Mouse (Mus musculus) hindbrain, embryonic 14.5 days (tissue): ENCODE data around the gene Pik3ap1. TPM values are rescaled to one million over a fixed set of nuclear protein-coding genes. Genes with fewer than 3 reads are reported as not detected.

Source experiments
- ATAC-seq: fragments of 200-750 bp; cut with Nextera tagmentation; 2 replicates; pipeline ENCODE4 v1.8.0; 2017; ENCODE audit warnings: moderate number of reproducible peaks, mild to moderate bottlenecking, moderate TSS enrichment, moderate library complexity; ENCODE audit not compliant: low FRiP score
- DNase-seq: peaks from one replicate; pipeline ENCODE4 v3.0.0-alpha.2; 2015; ENCODE audit warnings: low spot score
- H3K27ac ChIP-seq: fragments of 300-500 bp; sonication (generic); 2 replicates; pipeline ENCODE4 v1.5.1; 2014; ENCODE audit warnings: mild to moderate bottlenecking, moderate library complexity
- H3K27me3 ChIP-seq: fragments of 300-500 bp; sonication (generic); 2 replicates; pipeline ENCODE4 v1.6.1; 2014; ENCODE audit warnings: mild to moderate bottlenecking, low read length, mixed read lengths; ENCODE audit not compliant: control insufficient read depth, insufficient read depth
- H3K36me3 ChIP-seq: fragments of 300-500 bp; sonication (generic); replicated peaks from 2 replicates; pipeline ENCODE4 v1.6.1; 2014; ENCODE audit not compliant: control insufficient read depth, insufficient read depth
- H3K4me1 ChIP-seq: fragments of 300-500 bp; sonication (generic); replicated peaks from 2 replicates; pipeline ENCODE4 v1.6.1; 2014; ENCODE audit warnings: antibody characterized with exemption, low read length, mixed read lengths; ENCODE audit not compliant: control insufficient read depth, insufficient read depth
- H3K4me2 ChIP-seq: fragments of 300-500 bp; sonication (generic); replicated peaks from 2 replicates; pipeline ENCODE4 v1.6.1; 2014; ENCODE audit warnings: mild to moderate bottlenecking, moderate library complexity
- H3K4me3 ChIP-seq: fragments of 300-500 bp; sonication (generic); replicated peaks from 2 replicates; pipeline ENCODE4 v1.5.1; 2014; ENCODE audit warnings: mild to moderate bottlenecking, low read length
- H3K9ac ChIP-seq: fragments of 300-500 bp; sonication (generic); 2 replicates; pipeline ENCODE4 v1.6.1; 2014
- H3K9me3 ChIP-seq: fragments of 300-500 bp; sonication (generic); 2 replicates; pipeline ENCODE4 v1.6.1; 2016; ENCODE audit warnings: low read length; ENCODE audit not compliant: control insufficient read depth
- WGBS: fragments of 180-500 bp; shearing (Covaris S2); extraction: QIAGEN DNeasy Blood & Tissue Kit; methylation state at CpG from one replicate; pipeline ENCODE4 v1.1.7; 2014; 5-methylcytosine and 5-hydroxymethylcytosine counted together
- polyA plus RNA-seq: library from polyadenylated mRNA; unstranded; fragments of >200 nt; fragmentation: Nextera tagmentation; extraction: Ambion mirVana; gene quantifications from 2 replicates; pipeline ENCODE4 v1.2.1, GENCODE M21; 2014

The Pik3ap1 gene
- polyA plus RNA-seq, 1 experiment from 2014 or later, result 2.2 TPM

DNA sequence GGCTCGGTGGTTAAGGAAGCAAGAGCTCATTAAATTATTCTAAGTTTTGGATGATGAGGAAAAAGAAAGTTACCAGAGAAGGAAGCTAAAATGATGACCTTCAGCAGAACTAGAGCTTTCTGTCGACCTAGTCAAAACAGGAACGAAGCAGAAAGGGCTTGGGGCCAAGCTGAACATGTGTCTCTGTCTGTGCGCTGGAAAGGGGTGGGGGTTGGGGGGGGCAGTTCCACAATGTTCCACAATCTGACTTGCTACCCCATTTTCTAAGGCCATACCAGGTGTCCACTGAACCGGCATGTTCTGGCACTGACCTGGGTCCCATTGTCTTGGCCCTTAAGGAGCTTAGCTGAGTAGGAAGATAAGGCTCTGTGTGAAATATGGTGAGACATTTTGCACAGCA lies 43.2 kb downstream of the Pik3ap1 start:
- ATAC-seq, result no peak
- Histone ChIP-seq H3K9ac (no peak overlapping the region), H3K27ac (no peak overlapping the region), H3K4me1 (peaks cover 17% of the 10 kb centered on the region), H3K27me3 (no peaks in the 10 kb centered on the region), H3K36me3 (no peaks in the 10 kb centered on the region), H3K4me3 (no peak overlapping the region), H3K9me3 (no peaks in the 10 kb centered on the region), H3K4me2 (no peak overlapping the region)
- WGBS, result 83% methylated on average over 5 of the region's 5 CpGs
- DNase-seq, result no peak

DNA sequence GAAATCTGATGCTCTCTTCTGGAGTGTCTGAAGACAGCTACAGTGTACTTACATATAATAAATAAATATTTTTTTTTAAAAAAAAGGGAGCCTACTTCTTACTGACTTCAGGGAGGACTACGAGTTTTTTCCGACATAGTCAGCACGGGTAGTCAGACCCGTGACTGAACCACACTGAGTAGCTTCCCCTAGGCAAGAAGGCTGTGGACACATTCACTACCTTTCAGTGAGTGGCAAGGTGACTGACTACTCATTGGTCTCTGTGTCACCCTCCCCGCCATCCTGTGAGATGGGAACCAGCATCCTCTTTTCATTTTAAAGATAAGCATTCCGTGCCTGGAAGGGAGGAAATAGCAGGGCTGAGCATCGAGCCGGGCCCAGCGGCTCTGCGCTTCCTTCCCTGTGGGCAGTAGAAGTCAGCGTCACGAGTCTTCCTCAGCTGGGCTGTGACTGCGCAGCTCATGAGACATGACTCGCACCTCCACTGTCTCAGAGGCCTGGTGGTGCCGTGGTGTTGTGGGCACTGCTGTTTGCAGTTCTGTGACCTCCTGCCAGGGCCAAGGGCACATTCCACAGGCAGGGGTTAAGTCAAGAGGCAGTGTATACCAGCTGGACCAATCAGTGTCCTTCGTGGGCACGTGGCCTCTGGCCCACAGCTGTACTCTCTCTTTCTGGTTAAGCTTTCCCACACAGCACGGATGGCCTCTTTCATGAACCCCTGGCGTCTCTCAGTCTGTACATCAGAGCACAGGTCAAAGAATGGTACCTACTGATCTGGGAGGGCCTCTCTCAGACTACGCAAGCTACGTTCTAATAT lies 45.7 kb downstream of the Pik3ap1 start:
- ATAC-seq (no peak), DNase-seq (no peak)
- Histone ChIP-seq H3K4me3 (no peak overlapping the region), H3K27me3 (no peaks in the 10 kb centered on the region), H3K4me2 (no peak overlapping the region), H3K4me1 (0 out of 2 replicates have a peak, but pooled peaks cover under 1% of the 10 kb centered on the region), H3K9me3 (no peaks in the 10 kb centered on the region), H3K27ac (no peak overlapping the region), H3K36me3 (no peaks in the 10 kb centered on the region), H3K9ac (no peak overlapping the region)
- 80% methylated on average over 21 of the region's 21 CpGs for WGBS

DNA sequence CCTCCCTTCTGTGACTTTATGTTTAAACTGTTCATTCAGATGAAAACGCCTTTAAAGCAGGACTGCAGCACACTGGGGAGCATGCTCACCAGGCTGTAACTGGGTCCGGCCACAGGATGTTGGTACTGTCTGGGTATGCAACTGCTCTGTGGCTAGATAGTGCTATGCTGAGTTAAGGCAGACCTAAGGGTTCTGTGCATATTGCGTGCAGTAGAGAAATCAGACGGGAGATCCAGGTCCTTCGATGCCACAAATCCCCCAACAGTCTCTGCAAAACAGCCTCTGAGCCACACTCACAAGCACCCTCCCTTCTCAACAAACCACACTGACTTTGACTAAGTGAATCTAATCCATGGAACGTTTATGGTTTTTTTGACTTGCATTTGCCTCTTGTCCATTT lies 46.5 kb downstream of the Pik3ap1 start:
- WGBS, result 84% methylated on average over 6 of the region's 6 CpGs
- no peak for DNase-seq

DNA sequence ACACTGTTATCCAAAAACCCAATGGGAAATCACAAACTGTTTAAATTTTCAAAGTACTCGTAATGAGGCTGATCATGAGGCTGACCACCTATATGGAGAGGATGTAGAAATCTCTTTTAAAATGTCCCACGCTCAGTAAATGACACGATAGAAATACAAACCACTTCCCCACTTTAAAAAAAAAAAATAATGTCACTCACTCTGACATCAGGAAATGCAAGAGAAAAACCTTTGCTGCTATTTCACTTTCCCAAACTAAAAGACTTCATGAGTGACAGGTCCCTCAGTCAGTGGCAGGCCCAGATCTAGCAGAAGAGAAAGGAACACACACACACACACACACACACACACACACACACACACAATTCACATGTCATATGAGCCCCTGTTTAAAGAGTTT lies 49.2 kb downstream of the Pik3ap1 start:
- Histone ChIP-seq H3K27ac (no peak overlapping the region), H3K9ac (no peak overlapping the region), H3K4me1 (no peaks in the 10 kb centered on the region), H3K4me2 (no peak overlapping the region), H3K4me3 (no peak overlapping the region), H3K27me3 (no peaks in the 10 kb centered on the region), H3K36me3 (no peaks in the 10 kb centered on the region), H3K9me3 (no peaks in the 10 kb centered on the region)
- 90% methylated on average over 3 of the region's 3 CpGs for WGBS
- ATAC-seq (no peak), DNase-seq (no peak)

More for the DNA sequence above, 46.5 kb downstream of the Pik3ap1 start:
- Histone ChIP-seq H3K4me2 (no peak overlapping the region), H3K27me3 (no peaks in the 10 kb centered on the region), H3K4me1 (no peaks in the 10 kb centered on the region), H3K9ac (no peak overlapping the region), H3K4me3 (no peak overlapping the region), H3K9me3 (no peaks in the 10 kb centered on the region), H3K36me3 (no peaks in the 10 kb centered on the region), H3K27ac (no peak overlapping the region)
- no peak for ATAC-seq

DNA sequence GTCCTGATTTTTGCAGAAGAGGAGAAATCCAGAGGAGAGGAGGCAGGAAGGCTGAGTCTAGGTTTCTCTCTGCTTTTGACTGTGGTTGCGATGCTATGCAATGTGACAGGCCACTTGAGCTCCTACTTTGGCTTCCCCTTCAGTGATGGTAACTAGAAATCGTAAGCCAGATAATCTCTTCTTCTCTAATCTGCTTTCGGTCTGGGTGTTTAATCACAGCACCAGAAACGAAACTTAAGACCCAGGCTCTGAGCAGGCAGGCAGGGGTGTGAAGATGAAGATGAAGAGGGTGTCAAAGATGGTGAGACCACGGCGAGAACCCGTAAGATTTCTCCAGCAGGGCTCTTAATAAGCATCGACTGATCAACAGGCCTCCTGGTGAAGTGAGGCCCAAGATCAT lies 51.9 kb downstream of the Pik3ap1 start:
- 91% methylated on average over 8 of the region's 8 CpGs for WGBS
- no peak overlapping the region for H3K4me3 ChIP-seq
- H3K9me3 ChIP-seq, result peaks cover 4% of the 10 kb centered on the region; the same call in 1 of the 2 replicates
- ATAC-seq, result no peak
- H3K27me3 ChIP-seq, result no peaks in the 10 kb centered on the region
- no peak overlapping the region for H3K9ac ChIP-seq
- no peak overlapping the region for H3K27ac ChIP-seq
- DNase-seq, result no peak
- H3K36me3 ChIP-seq, result no peaks in the 10 kb centered on the region
- no peak overlapping the region for H3K4me2 ChIP-seq
- no peaks in the 10 kb centered on the region for H3K4me1 ChIP-seq

DNA sequence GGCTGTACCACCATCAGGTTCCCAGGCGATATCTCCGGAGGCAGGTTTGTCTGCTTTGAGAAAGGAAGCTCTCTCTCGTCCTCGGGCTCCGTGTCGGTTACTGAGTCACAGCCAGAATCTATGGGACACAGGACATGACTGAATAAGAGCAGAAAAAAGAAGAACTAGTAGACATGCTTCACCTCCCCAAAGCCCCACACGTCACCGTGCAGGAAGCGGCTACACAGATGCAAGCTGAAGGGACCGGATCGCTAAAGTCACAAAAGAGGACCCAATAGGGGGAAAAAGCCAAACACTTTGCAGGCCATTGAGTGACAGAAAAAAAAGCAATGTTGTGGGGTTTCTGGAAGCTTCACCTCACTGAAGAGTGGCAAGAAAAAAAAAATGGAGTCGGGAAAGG lies 52.7 kb downstream of the Pik3ap1 start:
- DNase-seq (no peak), ATAC-seq (no peak)
- Histone ChIP-seq H3K36me3 (no peaks in the 10 kb centered on the region), H3K9ac (no peak overlapping the region), H3K9me3 (peaks cover 4% of the 10 kb centered on the region; the same call in 1 of the 2 replicates), H3K4me1 (no peaks in the 10 kb centered on the region), H3K4me2 (no peak overlapping the region), H3K27ac (no peak overlapping the region), H3K27me3 (no peaks in the 10 kb centered on the region), H3K4me3 (no peak overlapping the region)
- 92% methylated on average over 12 of the region's 12 CpGs for WGBS

DNA sequence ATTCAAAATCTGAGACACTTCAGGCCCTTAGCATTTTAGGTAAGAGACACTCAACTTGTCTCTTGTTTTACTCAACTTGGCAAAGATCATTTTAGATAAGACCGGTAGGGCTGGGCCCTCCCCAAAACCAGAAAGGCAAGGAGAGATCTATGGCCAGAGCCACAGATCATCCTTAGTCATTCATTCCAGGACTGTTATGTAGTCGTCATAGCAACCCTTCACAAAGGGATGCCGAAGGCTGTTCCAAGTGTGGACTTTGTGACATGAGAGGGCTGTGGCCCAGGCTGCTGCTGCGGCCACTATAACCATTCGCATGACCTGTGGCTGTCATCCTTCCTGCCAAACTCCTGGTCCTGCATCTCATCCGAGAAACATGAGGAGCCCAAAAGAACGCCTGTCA lies 54.5 kb downstream of the Pik3ap1 start:
- Histone ChIP-seq H3K4me2 (no peak overlapping the region), H3K27ac (no peak overlapping the region), H3K9ac (no peak overlapping the region), H3K36me3 (no peaks in the 10 kb centered on the region), H3K4me1 (no peaks in the 10 kb centered on the region), H3K9me3 (peaks cover 4% of the 10 kb centered on the region; the same call in 1 of the 2 replicates), H3K27me3 (no peaks in the 10 kb centered on the region), H3K4me3 (no peak overlapping the region)
- ATAC-seq (no peak), DNase-seq (no peak)
- WGBS, result 45% methylated on average over 7 of the region's 7 CpGs

DNA sequence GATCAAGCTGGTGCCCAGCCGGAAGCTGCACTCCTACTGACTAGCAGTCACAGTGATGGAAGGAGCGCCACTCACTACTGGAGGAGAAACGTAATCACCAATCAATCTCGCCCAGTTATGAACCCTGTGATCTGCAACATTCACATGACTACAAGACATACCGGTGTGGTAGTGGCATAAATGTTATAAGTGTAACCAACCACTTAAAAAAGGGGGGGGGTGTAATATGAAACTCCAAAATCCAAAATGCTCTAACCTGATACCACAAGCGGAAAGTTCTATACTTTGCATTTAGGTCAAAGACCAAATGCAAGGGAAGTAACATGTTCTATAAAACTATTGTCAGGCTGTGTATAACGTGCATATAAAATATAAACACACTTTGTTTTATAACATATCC lies 54.9 kb downstream of the Pik3ap1 start:
- H3K27ac ChIP-seq, result no peak overlapping the region
- no peak for ATAC-seq
- H3K4me1 ChIP-seq, result no peaks in the 10 kb centered on the region
- no peak for DNase-seq
- no peak overlapping the region for H3K4me2 ChIP-seq
- no peak overlapping the region for H3K4me3 ChIP-seq
- H3K9me3 ChIP-seq, result peaks cover 4% of the 10 kb centered on the region; the same call in 1 of the 2 replicates
- WGBS, result 96% methylated on average over 7 of the region's 7 CpGs
- no peaks in the 10 kb centered on the region for H3K36me3 ChIP-seq
- no peak overlapping the region for H3K9ac ChIP-seq
- H3K27me3 ChIP-seq, result no peaks in the 10 kb centered on the region

DNA sequence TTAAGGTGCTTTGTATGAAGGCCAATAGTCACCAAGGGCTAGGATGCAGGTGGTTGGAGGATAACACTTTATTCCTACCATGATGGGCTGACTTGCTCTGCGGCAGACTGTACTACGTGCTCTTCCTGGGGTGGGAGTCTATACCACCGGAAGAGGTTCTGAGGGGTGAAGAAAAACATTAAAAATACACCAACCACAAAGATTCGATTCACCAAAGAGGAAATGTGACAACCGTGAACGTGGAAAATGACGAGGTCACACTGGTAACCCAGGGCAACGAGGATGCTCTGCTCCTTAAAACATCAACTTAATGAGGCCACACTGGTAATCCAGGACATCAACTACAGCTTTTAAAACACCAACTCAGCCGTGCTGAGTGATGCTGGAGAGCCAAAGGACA lies 56.2 kb downstream of the Pik3ap1 start:
- Histone ChIP-seq H3K9ac (no peak overlapping the region), H3K27me3 (no peaks in the 10 kb centered on the region), H3K4me3 (no peak overlapping the region), H3K36me3 (no peaks in the 10 kb centered on the region), H3K4me2 (no peak overlapping the region), H3K27ac (no peak overlapping the region), H3K4me1 (no peaks in the 10 kb centered on the region), H3K9me3 (peaks cover 4% of the 10 kb centered on the region; the same call in 1 of the 2 replicates)
- ATAC-seq, result no peak
- DNase-seq, result no peak
- 68% methylated on average over 9 of the region's 9 CpGs for WGBS
